Comparison of ENCODE assay signal across 14 mouse cellular contexts in genomic region chrX:82866116-82866515, GRCm38 (mm10).
"Had no signal": no experiment of that assay in that cellular context is flagged by ENCODE, and none has a peak within 500 bp of the region (broad histone marks: within the 10 kb centered on the region; RNA-seq: fewer than 3 reads in every experiment).

No protein-coding gene starts in this region.

- ATAC-seq: lung, postnatal 0 days had no signal

- H3K27me3 ChIP-seq: limb, embryonic 12.5 days; liver, embryonic 15.5 days; neural tube, embryonic 12.5 days had no signal

- H3K4me1 ChIP-seq: limb, embryonic 12.5 days; liver, embryonic 15.5 days; midbrain, embryonic 10.5 days; neural tube, embryonic 12.5 days had no signal

- H3K9me3 ChIP-seq: limb, embryonic 12.5 days; liver, embryonic 15.5 days; midbrain, embryonic 10.5 days; neural tube, embryonic 12.5 days had no signal

- H3K4me3 ChIP-seq: left cerebral cortex, adult 2 months; limb, embryonic 12.5 days; liver, embryonic 15.5 days; midbrain, embryonic 10.5 days; neural tube, embryonic 12.5 days had no signal

- H3K36me3 ChIP-seq: limb, embryonic 12.5 days; liver, embryonic 15.5 days; midbrain, embryonic 10.5 days; neural tube, embryonic 12.5 days had no signal

- H3K4me2 ChIP-seq: limb, embryonic 12.5 days; liver, embryonic 11.5 days; liver, embryonic 15.5 days; neural tube, embryonic 12.5 days had no signal

- H3K27ac ChIP-seq: left cerebral cortex, adult 2 months; limb, embryonic 12.5 days; liver, embryonic 15.5 days; midbrain, embryonic 10.5 days; neural tube, embryonic 12.5 days had no signal

- H3K9ac ChIP-seq: limb, embryonic 12.5 days; liver, embryonic 15.5 days; neural tube, embryonic 12.5 days had no signal

- DNase-seq: kidney, postnatal 25 days; lung, adult 2 months; lung, postnatal 36 days; midbrain, embryonic 14.5 days; spleen, adult 18-20 months; thymus, adult 18-20 months; thymus, postnatal 14 days had no signal
